Mouse (Mus musculus) lung, postnatal 0 days (tissue): ENCODE results near the gene Wrap73.

Experiments used
- CTCF ChIP-seq: IDR thresholded peaks from 2 replicates; pipeline ENCODE4 v1.5.1; 2016; ENCODE audit warnings: antibody characterized with exemption, mild to moderate bottlenecking
- EP300 ChIP-seq: IDR thresholded peaks from 2 replicates; pipeline ENCODE4 v1.6.1; 2016; ENCODE audit warnings: antibody characterized with exemption, mild to moderate bottlenecking, control low read depth

GRCm38 (mm10) chr4:154213586-154213985, 71.4 kb downstream of the Wrap73 start:
- TF ChIP-seq CTCF (no peak), EP300 (no peak)
